Mouse (Mus musculus) right cerebral cortex, postnatal 4 days (tissue): ENCODE data around the gene Sez6l2.
"Not testable (repeated sequence)": the region's sequence is repeated elsewhere in the genome, so short reads cannot be mapped to it uniquely, and the experiment has no call there.

Source experiments
- DNase-seq: peaks from one replicate; pipeline ENCODE4 v3.0.0-alpha.2; 2022

The Sez6l2 gene

GRCm38 (mm10) chr7:126949793-126950646, at the start of gene Sez6l2:
TSS of gene Sez6l2 (plus strand) at chr7:126950563.
- DNase-seq = peak; percentile 83

- no peak for DNase-seq
Measured at GRCm38 (mm10) chr7:126905590-126905989, 44.8 kb upstream of the Sez6l2 start.

GRCm38 (mm10) chr7:126914844-126915243, 35.5 kb upstream of the Sez6l2 start:
- DNase-seq = no peak

- DNase-seq = not testable (repeated sequence)
Measured at GRCm38 (mm10) chr7:126918356-126918755, 32.0 kb upstream of the Sez6l2 start.

GRCm38 (mm10) chr7:126919973-126920372, 30.4 kb upstream of the Sez6l2 start:
- no peak for DNase-seq

- no peak for DNase-seq
Measured at GRCm38 (mm10) chr7:126921563-126921962, 28.8 kb upstream of the Sez6l2 start.

- peak; percentile 31 for DNase-seq
Measured at GRCm38 (mm10) chr7:126922624-126923060, 27.7 kb upstream of the Sez6l2 start, which contains the start of gene Tmem219. TSS of gene Tmem219 (minus strand) at chr7:126922917.

GRCm38 (mm10) chr7:126923999-126924398, 26.4 kb upstream of the Sez6l2 start:
- DNase-seq = no peak

- no peak for DNase-seq
Measured at GRCm38 (mm10) chr7:126926299-126926698, 24.1 kb upstream of the Sez6l2 start.

- DNase-seq = peak; percentile 91
Measured at GRCm38 (mm10) chr7:126928384-126929037, 21.9 kb upstream of the Sez6l2 start, which contains the start of gene Kctd13. TSS of gene Kctd13 (plus strand) at chr7:126928879.

- no peak for DNase-seq
Measured at GRCm38 (mm10) chr7:126929046-126929445, 21.3 kb upstream of the Sez6l2 start.

- DNase-seq = no peak
Measured at GRCm38 (mm10) chr7:126932652-126933051, 17.7 kb upstream of the Sez6l2 start.

- no peak for DNase-seq
Measured at GRCm38 (mm10) chr7:126941171-126941570, 9.2 kb upstream of the Sez6l2 start.

- no peak for DNase-seq
Measured at GRCm38 (mm10) chr7:126941801-126942200, 8.6 kb upstream of the Sez6l2 start.

GRCm38 (mm10) chr7:126946530-126946929, 3.8 kb upstream of the Sez6l2 start:
- peak; percentile 28 for DNase-seq

GRCm38 (mm10) chr7:126948626-126949025, 1.7 kb upstream of the Sez6l2 start:
- DNase-seq = no peak

- peak; percentile 80 for DNase-seq
Measured at GRCm38 (mm10) chr7:126949403-126949792, 965 bp upstream of the Sez6l2 start, which contains the start of gene Asphd1. TSS of gene Asphd1 (minus strand) at chr7:126949582.

- DNase-seq = peak; percentile 59
Measured at GRCm38 (mm10) chr7:126950647-126951615, 568 bp downstream of the Sez6l2 start.

GRCm38 (mm10) chr7:126951741-126952140, 1.4 kb downstream of the Sez6l2 start:
- DNase-seq = no peak

- DNase-seq = no peak
Measured at GRCm38 (mm10) chr7:126952646-126953045, 2.3 kb downstream of the Sez6l2 start.

- no peak for DNase-seq
Measured at GRCm38 (mm10) chr7:126955125-126955524, 4.8 kb downstream of the Sez6l2 start.

GRCm38 (mm10) chr7:126959780-126960179, 9.4 kb downstream of the Sez6l2 start:
- DNase-seq = no peak

GRCm38 (mm10) chr7:126961095-126961494, 10.7 kb downstream of the Sez6l2 start:
- DNase-seq = no peak
